Mouse (Mus musculus) midbrain, embryonic 13.5 days (tissue): ENCODE data around the gene Jpt1. TPM values are rescaled to one million over a fixed set of nuclear protein-coding genes. Genes with fewer than 3 reads are reported as not detected.

Experiments
- ATAC-seq: fragments of 200-750 bp; cut with Nextera tagmentation; 2 replicates; pipeline ENCODE4 v1.8.0; 2017; ENCODE audit warnings: mild to moderate bottlenecking, moderate TSS enrichment, moderate library complexity
- H3K27ac ChIP-seq: fragments of 300-500 bp; sonication (generic); 2 replicates; pipeline ENCODE4 v1.5.1; 2015; ENCODE audit warnings: inconsistent platforms, mild to moderate bottlenecking, moderate library complexity
- H3K27me3 ChIP-seq: fragments of 300-500 bp; sonication (generic); 2 replicates; pipeline ENCODE4 v1.6.1; 2015; ENCODE audit warnings: mild to moderate bottlenecking, inconsistent platforms
- H3K36me3 ChIP-seq: fragments of 300-500 bp; sonication (generic); 2 replicates; pipeline ENCODE4 v1.6.1; 2015; ENCODE audit warnings: mild to moderate bottlenecking, inconsistent platforms
- H3K4me1 ChIP-seq: fragments of 300-500 bp; sonication (generic); replicated peaks from 2 replicates; pipeline ENCODE4 v1.6.1; 2015; ENCODE audit warnings: inconsistent platforms
- H3K4me2 ChIP-seq: fragments of 300-500 bp; sonication (generic); replicated peaks from 2 replicates; pipeline ENCODE4 v1.6.1; 2015; ENCODE audit warnings: moderate library complexity, mild to moderate bottlenecking, inconsistent platforms
- H3K4me3 ChIP-seq: fragments of 300-500 bp; sonication (generic); replicated peaks from 2 replicates; pipeline ENCODE4 v1.5.1; 2015; ENCODE audit warnings: mild to moderate bottlenecking, inconsistent platforms
- H3K9ac ChIP-seq: fragments of 300-500 bp; sonication (generic); replicated peaks from 2 replicates; pipeline ENCODE4 v1.6.1; 2015; ENCODE audit warnings: mild to moderate bottlenecking, inconsistent platforms
- H3K9me3 ChIP-seq: fragments of 300-500 bp; sonication (generic); 2 replicates; pipeline ENCODE4 v1.6.1; 2016; ENCODE audit warnings: mild to moderate bottlenecking, inconsistent platforms
- WGBS: fragments of 180-500 bp; shearing (Covaris S2); methylation state at CpG from one replicate; pipeline ENCODE4 v1.1.7; 2015; 5-methylcytosine and 5-hydroxymethylcytosine counted together
- microRNA-seq: library from miRNA; unstranded; fragments of <30 nt; microRNA quantifications from one replicate; pipeline ENCODE4, GENCODE M21; 2016
- polyA plus RNA-seq: library from polyadenylated mRNA; unstranded; fragments of >200 nt; fragmentation: Nextera tagmentation; extraction: Ambion mirVana; gene quantifications from 2 replicates; pipeline ENCODE4 v1.2.1, GENCODE M21; 2015

Jpt1 gene
- polyA plus RNA-seq, 1 experiment from 2014 or later, result 1,462 TPM

DNA sequence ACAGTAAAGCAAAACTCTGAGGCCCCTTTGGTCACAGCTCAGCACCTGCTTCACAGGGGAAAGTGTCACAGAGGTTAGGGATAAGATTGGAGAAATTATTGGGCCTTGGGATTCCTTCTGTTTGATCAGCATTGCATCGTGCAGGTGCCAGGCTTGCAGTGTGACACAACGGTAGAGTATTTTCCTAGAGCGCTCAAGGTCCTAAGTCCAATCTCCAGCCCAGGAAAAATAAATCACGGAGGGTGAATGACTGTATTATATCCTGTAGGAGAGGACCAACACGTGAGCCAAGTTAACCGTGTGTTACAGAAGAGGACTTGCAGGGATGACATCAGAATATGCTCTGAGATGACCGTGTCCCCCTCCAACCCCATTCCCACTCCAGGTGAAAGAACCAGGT, 64.0 kb downstream of the Jpt1 start:
- Histone ChIP-seq H3K9ac (no peak overlapping the region), H3K27me3 (no peaks in the 10 kb centered on the region), H3K4me3 (no peak overlapping the region), H3K9me3 (no peaks in the 10 kb centered on the region), H3K4me1 (no peaks in the 10 kb centered on the region), H3K36me3 (no peaks in the 10 kb centered on the region), H3K27ac (no peak overlapping the region), H3K4me2 (no peak overlapping the region)
- WGBS, result 93% methylated on average over 7 of the region's 7 CpGs
- no peak for ATAC-seq

- Histone ChIP-seq H3K27me3 (no peaks in the 10 kb centered on the region), H3K9ac (no peak overlapping the region), H3K4me2 (no peak overlapping the region), H3K9me3 (no peaks in the 10 kb centered on the region), H3K36me3 (no peaks in the 10 kb centered on the region), H3K4me1 (no peaks in the 10 kb centered on the region), H3K27ac (no peak overlapping the region), H3K4me3 (no peak overlapping the region)
- WGBS, result 61% methylated on average over 7 of the region's 7 CpGs
- ATAC-seq, result no peak
Measured at GRCm38 (mm10) chr11:115448998-115449397, 65.2 kb downstream of the Jpt1 start.

DNA sequence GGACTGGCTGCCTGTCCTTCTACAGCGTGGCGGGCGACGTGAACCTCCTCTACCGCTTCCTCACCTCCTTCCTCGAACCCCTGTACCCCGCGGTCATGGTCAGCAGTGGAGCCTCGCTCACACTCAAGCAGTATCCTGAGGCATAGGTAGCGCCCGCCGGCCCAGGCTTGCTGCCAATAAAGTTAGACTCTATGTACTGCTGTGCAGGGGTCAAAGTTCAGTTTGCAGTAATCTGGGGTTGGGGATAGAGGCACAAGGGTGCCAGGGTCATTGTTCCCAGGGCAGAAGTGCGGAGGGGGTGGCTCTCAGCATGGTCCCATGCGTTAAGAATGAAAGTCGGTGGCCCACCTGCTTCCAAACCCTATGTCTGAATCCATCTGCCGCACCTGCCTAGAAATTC, 66.1 kb downstream of the Jpt1 start:
- Histone ChIP-seq H3K9me3 (no peaks in the 10 kb centered on the region), H3K9ac (no peak overlapping the region), H3K4me2 (no peak overlapping the region), H3K4me1 (no peaks in the 10 kb centered on the region), H3K36me3 (no peaks in the 10 kb centered on the region), H3K27me3 (no peaks in the 10 kb centered on the region), H3K27ac (no peak overlapping the region), H3K4me3 (no peak overlapping the region)
- ATAC-seq, result no peak
- 84% methylated on average over 16 of the region's 16 CpGs for WGBS

Small RNAs within 50 kb of the gene (microRNA-seq; reads per million reads assigned to microRNA genes)
- 0.62 reads per million for gene Mir3968

Other genes with a start within 250 kb of the Jpt1 start
- 0.06 and 0.12 TPM in 2 replicates for gene Grin2c, start 247.1 kb downstream of the Jpt1 start, polyA plus RNA-seq
- gene Fdxr, start 237.3 kb downstream of the Jpt1 start, polyA plus RNA-seq, result 19.3 and 24.1 TPM in 2 replicates
- 0.41 and 0.43 TPM in 2 replicates for gene Fads6, start 216.7 kb downstream of the Jpt1 start, polyA plus RNA-seq
- not detected in 2 replicates for gene Otop2, start 207.2 kb downstream of the Jpt1 start, polyA plus RNA-seq
- 0.05 TPM in 1 of 2 replicates, not detected in the other for gene Ush1g, start 192.3 kb downstream of the Jpt1 start, polyA plus RNA-seq
- 0.30 and 0.35 TPM in 2 replicates for gene Otop3, start 179.7 kb downstream of the Jpt1 start, polyA plus RNA-seq
- 47.4 and 48.0 TPM in 2 replicates for gene Hid1, start 146.6 kb downstream of the Jpt1 start, polyA plus RNA-seq
- gene Cdr2l, start 132.5 kb downstream of the Jpt1 start, polyA plus RNA-seq, result 23.0 and 27.1 TPM in 2 replicates
- 226 and 244 TPM in 2 replicates for gene Mrpl58, start 110.6 kb downstream of the Jpt1 start, polyA plus RNA-seq
- gene Atp5h, start 94.4 kb downstream of the Jpt1 start, polyA plus RNA-seq, result 948 and 970 TPM in 2 replicates
- gene Kctd2, start 94.3 kb downstream of the Jpt1 start, polyA plus RNA-seq, result 14.6 and 25.3 TPM in 2 replicates
- not detected in 2 replicates for gene Trim80, start 73.8 kb downstream of the Jpt1 start, polyA plus RNA-seq
- gene Slc16a5, start 51.9 kb downstream of the Jpt1 start, polyA plus RNA-seq, result 0.09 and 0.13 TPM in 2 replicates
- gene Armc7, start 38.7 kb downstream of the Jpt1 start, polyA plus RNA-seq, result 17.4 and 17.8 TPM in 2 replicates
- gene Nt5c, start 22.5 kb downstream of the Jpt1 start, polyA plus RNA-seq, result 90.2 and 96.5 TPM in 2 replicates
- 1,358 and 1,460 TPM in 2 replicates for gene Sumo2, start 21.9 kb upstream of the Jpt1 start, polyA plus RNA-seq
- 130 TPM in 2 replicates for gene Nup85, start 50.0 kb upstream of the Jpt1 start, polyA plus RNA-seq
- 77.6 and 78.8 TPM in 2 replicates for gene Mrps7, start 89.5 kb upstream of the Jpt1 start, polyA plus RNA-seq
- gene Gga3, start 89.7 kb upstream of the Jpt1 start, polyA plus RNA-seq, result 31.8 and 38.1 TPM in 2 replicates
- 8.8 and 10.5 TPM in 2 replicates for gene Mif4gd, start 98.6 kb upstream of the Jpt1 start, polyA plus RNA-seq
- 32.6 and 35.4 TPM in 2 replicates for gene Slc25a19, start 113.9 kb upstream of the Jpt1 start, polyA plus RNA-seq
- gene Grb2, start 194.2 kb upstream of the Jpt1 start, polyA plus RNA-seq, result 165 and 176 TPM in 2 replicates